Mouse (Mus musculus) testis, adult 2 months (tissue): ENCODE data around the gene Fam214a. TPM values are rescaled to one million over a fixed set of nuclear protein-coding genes. Genes with fewer than 3 reads are reported as not detected.

Source experiments
- H3K27ac ChIP-seq: fragments of 200-500 bp; 2 replicates; pipeline ENCODE4 v1.5.1; 2012; ENCODE audit warnings: low read depth, low read length; ENCODE audit not compliant: control insufficient read depth, insufficient read depth
- H3K27me3 ChIP-seq: fragments of 200-500 bp; 2 replicates; pipeline ENCODE4 v1.6.1; 2012; ENCODE audit warnings: mild to moderate bottlenecking, low read length, moderate library complexity; ENCODE audit not compliant: control insufficient read depth, insufficient read depth
- H3K36me3 ChIP-seq: fragments of 200-500 bp; 2 replicates; pipeline ENCODE4 v1.6.1; 2012; ENCODE audit warnings: mild to moderate bottlenecking, low read length; ENCODE audit not compliant: control insufficient read depth, insufficient read depth
- H3K4me1 ChIP-seq: fragments of 200-500 bp; 2 replicates; pipeline ENCODE4 v1.6.1; 2012; ENCODE audit warnings: low read length; ENCODE audit not compliant: control insufficient read depth, insufficient read depth
- H3K4me3 ChIP-seq: fragments of 200-500 bp; 2 replicates; pipeline ENCODE4 v1.5.1; 2012; ENCODE audit warnings: low read depth, mild to moderate bottlenecking, low read length, moderate library complexity, mixed read lengths; ENCODE audit not compliant: control insufficient read depth
- CTCF ChIP-seq: fragments of 200-500 bp; IDR thresholded peaks from 2 replicates; pipeline ENCODE4 v1.5.1; 2012; ENCODE audit warnings: low read depth, mild to moderate bottlenecking, inconsistent platforms, low read length, moderate library complexity; ENCODE audit not compliant: control insufficient read depth, insufficient read depth, insufficient replicate concordance
- POLR2A ChIP-seq: fragments of 200-500 bp; IDR thresholded peaks from 2 replicates; pipeline ENCODE4 v1.6.1; 2012; ENCODE audit warnings: low read depth, mild to moderate bottlenecking, inconsistent platforms, low read length, moderate library complexity; ENCODE audit not compliant: control insufficient read depth
- polyA plus RNA-seq: library from polyadenylated mRNA; depleted of rRNA; stranded (reverse); fragments of >200 nt; gene quantifications from 2 replicates; pipeline ENCODE4 v1.2.3, GENCODE M21; 2012

The Fam214a gene
- polyA plus RNA-seq, 1 experiment = 13.8 TPM

DNA sequence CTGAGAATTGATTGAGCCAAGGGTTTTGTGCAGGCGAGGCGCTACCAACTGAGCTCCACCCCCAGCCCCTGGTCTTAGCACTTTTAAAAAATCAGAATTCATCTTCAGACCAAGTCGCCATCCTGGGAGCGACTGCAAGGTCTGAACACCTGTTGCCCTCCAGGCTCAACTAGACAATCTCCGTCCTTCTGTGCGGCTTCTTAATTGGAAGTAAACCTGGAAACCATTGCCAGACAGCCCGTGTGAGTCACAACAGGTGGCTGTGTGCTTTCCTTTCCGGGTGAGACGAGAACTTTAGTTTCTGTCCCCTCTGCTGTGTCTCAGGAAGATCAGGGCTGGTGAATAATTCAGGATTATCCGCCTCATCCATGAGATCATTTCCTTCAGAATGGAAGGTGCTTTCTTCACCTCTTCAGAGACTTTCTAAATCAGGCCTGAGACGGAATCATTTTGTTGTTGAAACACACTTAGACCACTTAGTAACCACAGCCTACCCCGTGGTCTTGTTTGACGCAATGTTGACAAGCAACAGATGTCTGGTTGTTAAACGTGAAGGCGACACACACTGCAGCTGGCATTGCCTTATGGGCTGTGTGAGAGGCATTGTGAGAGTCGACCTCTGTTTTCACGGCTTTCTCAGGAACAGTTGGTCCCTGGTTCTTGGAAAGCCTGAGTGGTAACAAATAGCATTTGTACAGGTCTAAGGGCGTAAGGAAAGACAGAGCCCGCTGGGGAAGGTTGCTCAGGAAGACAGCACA lies 39.9 kb upstream of the Fam214a start:
- Histone ChIP-seq H3K36me3 (no peaks in the 10 kb centered on the region), H3K27me3 (no peaks in the 10 kb centered on the region), H3K4me1 (peaks cover 6% of the 10 kb centered on the region), H3K27ac (no peak overlapping the region), H3K4me3 (no peak overlapping the region)
- TF ChIP-seq CTCF (no peak), POLR2A (no peak)

DNA sequence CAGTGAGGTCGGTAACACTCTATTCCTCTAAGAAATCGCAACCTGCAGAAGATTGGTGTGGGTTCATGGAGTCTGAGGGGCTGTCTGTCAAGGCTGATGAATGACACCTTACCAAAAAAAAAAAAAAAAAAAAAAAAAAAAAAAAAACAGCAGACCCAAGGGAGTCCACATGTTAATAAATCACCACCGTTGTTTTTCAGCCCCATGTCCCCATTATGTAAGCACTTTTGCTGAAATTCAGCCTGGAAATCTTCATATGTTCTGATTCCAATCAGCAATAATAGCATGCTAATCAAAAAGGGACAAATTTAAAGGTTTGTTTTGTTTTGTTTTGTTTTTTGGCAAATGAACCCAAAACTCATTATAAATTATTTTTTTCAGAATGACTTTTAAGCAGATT lies 37.1 kb upstream of the Fam214a start:
- H3K4me3 ChIP-seq = no peak overlapping the region
- TF ChIP-seq POLR2A (no peak), CTCF (no peak)

DNA sequence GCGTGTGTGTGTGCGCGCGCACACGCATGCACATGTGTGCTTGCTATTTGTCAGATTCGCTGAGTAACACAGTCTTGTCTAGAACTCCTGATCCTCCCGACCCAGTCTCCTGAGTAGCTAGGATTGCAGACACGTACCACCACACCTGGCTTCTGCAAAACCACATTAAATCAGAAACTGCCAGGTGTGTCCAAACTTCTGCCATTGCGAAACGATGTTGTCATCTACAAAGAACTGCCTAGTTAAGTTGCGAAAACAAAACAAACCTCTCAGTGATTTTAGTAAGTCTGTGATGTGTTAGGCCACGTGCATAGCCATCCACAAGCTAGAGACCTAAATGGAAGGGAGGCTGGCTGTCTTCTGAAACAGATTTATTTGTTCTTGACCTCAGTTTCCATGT lies 32.2 kb upstream of the Fam214a start:
- H3K4me1 ChIP-seq = no peaks in the 10 kb centered on the region; the same call in 1 of the 2 replicates
- H3K36me3 ChIP-seq = no peaks in the 10 kb centered on the region
- no peak for TF ChIP-seq CTCF
- TF ChIP-seq POLR2A = no peak
- no peak overlapping the region for H3K27ac ChIP-seq
- no peaks in the 10 kb centered on the region for H3K27me3 ChIP-seq
- H3K4me3 ChIP-seq = no peak overlapping the region

More for the DNA sequence above, 37.1 kb upstream of the Fam214a start:
- Histone ChIP-seq H3K4me1 (no peaks in the 10 kb centered on the region), H3K36me3 (no peaks in the 10 kb centered on the region), H3K27ac (no peak overlapping the region), H3K27me3 (no peaks in the 10 kb centered on the region)

DNA sequence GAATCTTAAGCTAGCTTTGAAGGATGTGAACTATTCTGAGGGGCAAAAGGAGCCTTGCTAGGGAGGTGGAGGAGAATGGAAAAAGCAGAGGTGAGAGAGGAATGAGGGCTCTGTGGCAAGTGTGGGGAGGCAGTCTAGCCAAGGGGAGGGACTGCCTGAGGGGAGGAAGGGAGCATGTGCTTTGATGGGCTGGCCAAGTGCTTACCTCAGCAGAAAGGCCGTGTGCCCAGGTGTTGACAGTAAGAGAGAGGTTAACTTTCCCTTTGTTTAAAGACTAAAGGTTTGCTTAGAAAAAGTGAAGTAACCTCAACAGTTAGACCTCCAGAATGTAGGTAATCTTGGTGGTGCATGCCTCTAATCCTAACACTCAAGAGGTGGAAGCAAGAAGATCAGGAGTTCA lies 31.3 kb upstream of the Fam214a start:
- no peak overlapping the region for H3K4me3 ChIP-seq
- no peaks in the 10 kb centered on the region for H3K36me3 ChIP-seq
- TF ChIP-seq CTCF (no peak), POLR2A (no peak)
- H3K27me3 ChIP-seq = no peaks in the 10 kb centered on the region
- H3K27ac ChIP-seq = no peak overlapping the region
- no peaks in the 10 kb centered on the region; the same call in 1 of the 2 replicates for H3K4me1 ChIP-seq

DNA sequence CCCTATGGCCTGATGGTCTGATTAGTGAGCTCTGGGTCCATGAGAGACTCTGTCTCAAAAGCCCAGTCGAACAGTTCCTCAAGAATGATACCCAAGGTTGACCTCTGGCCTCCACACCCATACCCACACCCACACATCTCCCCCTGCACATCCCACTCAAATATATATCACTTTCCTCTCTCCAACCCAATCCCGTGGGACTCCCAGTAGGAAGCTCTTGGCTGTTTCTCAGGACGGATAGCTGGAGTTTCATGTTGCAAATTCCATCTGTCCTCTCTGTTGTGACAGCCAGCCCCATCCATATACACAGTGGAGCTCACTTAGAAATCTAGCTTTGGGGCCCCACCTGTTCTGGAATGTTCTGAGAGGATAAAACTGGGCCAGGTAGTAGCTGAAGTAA lies 29.8 kb upstream of the Fam214a start:
- no peak overlapping the region; the same call in none of the 2 replicates for H3K27ac ChIP-seq
- no peaks in the 10 kb centered on the region; the same call in 1 of the 2 replicates for H3K4me1 ChIP-seq
- TF ChIP-seq POLR2A (no peak), CTCF (no peak)
- H3K36me3 ChIP-seq = no peaks in the 10 kb centered on the region
- no peak overlapping the region for H3K4me3 ChIP-seq
- no peaks in the 10 kb centered on the region for H3K27me3 ChIP-seq

DNA sequence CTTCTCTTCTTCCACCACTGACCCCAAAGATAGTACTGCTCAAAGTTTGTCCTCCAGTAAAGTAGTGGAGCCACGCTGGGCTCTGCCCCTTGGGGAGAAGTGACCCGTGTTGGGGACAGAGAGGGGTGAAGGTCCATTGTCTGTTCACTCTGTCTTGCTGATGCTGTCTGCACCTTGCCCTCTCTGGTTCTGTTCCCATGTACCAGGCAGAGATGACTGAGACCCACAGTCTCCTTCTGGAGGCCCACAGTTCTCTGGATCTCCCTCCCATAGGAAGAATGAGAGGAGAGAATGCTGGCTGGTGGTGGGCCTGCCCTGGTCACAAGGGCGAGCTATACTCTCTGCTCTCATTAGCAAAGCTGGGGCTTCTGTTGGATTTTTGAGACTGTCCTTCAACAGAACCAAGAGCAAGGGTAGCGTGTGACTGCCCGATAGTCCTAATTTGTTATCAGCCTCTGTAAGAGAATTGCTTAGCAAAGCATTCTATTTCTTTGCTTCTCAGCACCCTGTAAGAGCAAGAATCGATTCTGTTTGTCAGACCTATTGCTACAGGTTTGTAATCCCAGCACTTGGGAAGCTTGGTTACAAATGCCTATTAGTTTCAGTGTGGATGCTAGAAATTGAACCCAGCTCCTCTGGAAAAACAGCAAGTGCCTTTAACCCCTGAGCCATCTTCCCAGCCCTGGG lies 29.2 kb upstream of the Fam214a start:
- no peaks in the 10 kb centered on the region for H3K27me3 ChIP-seq
- no peak overlapping the region for H3K4me3 ChIP-seq
- TF ChIP-seq CTCF (no peak), POLR2A (no peak)
- no peaks in the 10 kb centered on the region for H3K36me3 ChIP-seq
- H3K27ac ChIP-seq = peak overlapping the region; percentile 61
- H3K4me1 ChIP-seq = no peaks in the 10 kb centered on the region; the same call in 1 of the 2 replicates

DNA sequence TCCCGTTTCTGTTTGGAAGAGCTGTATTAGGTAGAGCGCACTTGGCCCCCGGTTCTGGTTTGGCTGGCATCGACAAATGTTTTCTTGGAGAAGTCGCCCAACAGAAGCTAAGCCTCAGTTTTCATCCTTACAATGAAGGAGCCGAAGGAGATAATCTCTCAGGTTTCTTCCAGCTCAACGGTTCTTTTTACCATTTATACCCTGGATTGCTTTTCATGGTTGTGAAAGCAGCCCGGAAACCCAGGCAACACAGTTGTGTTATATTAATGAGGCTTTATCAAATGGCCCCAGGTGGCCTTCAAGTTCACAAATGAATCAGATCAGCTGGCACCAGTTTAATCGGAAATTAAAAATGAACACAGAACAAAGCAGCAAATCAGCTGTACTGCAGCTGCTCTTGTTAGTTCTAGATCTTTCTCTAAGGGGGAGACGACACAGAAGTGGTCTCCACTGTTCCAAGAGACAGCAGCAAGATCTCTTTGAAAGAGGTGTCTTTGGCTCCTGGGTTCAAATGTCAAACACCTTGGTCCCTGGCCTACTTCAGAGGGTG lies 27.4 kb upstream of the Fam214a start:
- TF ChIP-seq POLR2A (no peak), CTCF (no peak)
- Histone ChIP-seq H3K27ac (peak overlapping the region; percentile 10; the same call in 1 of the 2 replicates), H3K4me3 (no peak overlapping the region), H3K27me3 (no peaks in the 10 kb centered on the region), H3K36me3 (no peaks in the 10 kb centered on the region), H3K4me1 (no peaks in the 10 kb centered on the region; the same call in 1 of the 2 replicates)
